Mouse (Mus musculus) cerebellum, adult (tissue): ENCODE results near the gene Rhob.
A peak's percentile ranks its signal among the peaks of the same experiment; 100 is the strongest.

Experiments used
- ATAC-seq: cut with Nextera tagmentation; 2 replicates; pipeline ENCODE4 v1.9.2; 2017; ENCODE audit warnings: mild to moderate bottlenecking, moderate library complexity, mixed read lengths; ENCODE audit not compliant: insufficient number of reproducible peaks, low FRiP score, low TSS enrichment

Gene Rhob

DNA sequence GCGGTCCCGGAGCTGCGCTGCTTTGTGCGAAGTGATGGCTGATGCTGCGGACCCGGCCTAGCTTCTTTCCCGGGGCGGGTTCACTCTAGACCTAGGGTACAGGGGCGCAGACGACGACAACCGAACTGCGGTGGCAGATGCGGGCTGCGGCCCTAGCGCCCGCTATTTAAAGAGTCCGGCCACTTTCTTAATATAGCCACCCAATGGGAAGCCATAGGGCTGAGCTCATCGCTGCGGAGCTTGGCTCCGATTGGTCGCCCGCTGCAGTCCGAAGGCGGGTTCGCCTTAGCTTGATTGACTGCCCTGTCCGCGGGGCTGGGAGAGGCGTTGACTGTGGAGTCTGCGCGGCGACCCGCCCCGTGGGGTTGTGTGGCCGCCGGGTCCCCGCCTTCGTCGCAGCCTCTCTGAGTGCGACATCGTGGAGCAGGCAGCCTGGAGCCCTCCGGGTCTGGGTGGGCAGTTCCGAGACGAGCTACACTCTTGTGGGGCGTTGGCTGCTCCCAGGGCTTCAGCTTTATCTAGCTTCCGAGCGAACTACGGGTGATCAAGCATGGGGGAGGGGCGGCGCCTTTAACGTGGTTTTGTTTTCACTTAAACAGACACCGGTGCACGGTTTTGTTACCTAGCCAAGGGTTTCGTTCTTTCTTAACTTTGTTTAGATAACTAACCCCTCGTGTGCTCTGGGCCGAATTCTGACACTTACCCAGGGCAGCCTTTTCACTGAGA lies at the start of gene Rhob:
Gene Rhob (minus strand): TSS at position 139 of the 726 bp plus-strand sequence.
- ATAC-seq = peak; percentile 95

DNA sequence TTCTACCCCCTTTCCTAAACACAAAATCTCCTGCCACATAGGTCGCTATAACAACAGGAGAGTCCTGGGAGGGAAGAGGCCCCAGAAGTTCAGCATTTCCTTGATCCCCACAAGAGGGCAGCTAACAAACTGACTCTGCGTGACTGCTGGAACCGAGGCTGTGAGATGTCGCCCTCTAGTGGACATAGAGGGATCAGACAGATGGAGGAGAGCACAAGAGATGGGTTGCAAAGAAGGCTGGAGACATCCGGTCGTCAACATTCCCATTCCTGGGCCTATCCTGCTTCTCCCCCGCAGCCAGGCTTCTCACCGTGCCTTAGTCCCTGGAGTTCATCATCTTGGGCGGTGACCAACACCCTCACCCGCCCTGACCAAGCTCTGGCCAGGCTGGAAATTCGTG lies 47.5 kb upstream of the Rhob start:
- ATAC-seq = peak; percentile 87

DNA sequence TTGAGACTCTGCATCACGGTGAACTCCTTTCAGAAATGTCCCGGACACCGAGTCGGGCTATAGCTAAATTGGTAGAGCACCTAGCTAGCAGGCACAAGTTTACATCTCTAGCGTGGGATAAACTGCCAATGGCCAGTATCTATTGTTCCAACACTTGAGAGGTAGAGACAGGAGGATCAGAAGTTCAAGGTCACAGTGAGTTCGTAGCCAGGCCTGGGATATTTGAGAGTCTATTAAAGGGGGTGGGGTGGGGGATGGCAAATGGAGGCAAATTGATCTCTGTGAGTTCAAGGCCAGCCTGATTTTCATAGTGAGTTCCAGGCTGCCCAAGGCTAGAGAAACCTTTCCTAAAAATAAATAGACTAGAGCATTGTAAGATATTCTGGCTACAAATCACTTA lies 47.0 kb upstream of the Rhob start:
- no peak for ATAC-seq

DNA sequence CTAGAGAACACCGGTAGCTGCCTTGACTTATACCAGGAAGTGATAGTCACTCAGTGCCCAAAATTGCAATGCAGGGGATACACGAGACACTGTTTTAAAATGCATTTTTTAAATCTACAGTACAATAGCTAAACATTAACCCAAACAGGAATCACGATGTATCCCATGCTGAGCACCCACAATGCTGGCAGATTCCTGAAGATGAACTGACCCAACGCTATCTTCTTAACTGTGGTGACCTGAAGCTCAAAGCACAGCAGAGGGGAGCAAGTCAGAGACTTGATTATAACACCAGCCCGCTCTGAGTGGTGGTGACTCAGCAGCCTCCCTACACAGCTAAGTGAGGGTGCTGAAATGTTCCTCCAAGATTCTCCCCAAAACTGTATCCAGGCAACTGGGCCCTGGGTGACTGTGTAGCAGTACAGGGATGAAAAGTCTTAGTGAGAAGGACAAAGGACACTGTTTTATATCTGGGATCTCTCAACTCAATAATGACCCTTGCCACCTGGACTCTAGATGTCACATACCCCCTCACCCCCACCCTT lies 45.3 kb upstream of the Rhob start:
- ATAC-seq = no peak

DNA sequence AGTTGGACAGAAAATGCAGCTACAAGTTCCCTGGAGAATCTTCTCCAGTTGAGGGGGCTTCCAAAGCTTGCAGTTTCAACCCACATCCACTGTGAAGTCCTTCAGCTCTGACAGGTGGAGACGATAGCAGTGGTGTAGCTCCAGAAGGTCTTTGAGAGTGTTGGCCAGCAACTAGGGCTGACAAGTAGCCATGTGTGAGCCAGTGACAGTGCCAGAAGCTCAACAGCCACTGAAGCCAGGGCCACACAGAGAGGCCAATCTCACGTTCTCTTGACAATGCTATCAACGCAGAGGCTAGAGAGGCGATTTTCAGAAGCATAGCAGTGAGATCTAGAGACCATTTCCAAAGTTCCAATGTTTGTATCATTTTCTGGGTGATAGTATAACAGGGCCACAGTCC lies 42.6 kb upstream of the Rhob start:
- ATAC-seq = no peak

DNA sequence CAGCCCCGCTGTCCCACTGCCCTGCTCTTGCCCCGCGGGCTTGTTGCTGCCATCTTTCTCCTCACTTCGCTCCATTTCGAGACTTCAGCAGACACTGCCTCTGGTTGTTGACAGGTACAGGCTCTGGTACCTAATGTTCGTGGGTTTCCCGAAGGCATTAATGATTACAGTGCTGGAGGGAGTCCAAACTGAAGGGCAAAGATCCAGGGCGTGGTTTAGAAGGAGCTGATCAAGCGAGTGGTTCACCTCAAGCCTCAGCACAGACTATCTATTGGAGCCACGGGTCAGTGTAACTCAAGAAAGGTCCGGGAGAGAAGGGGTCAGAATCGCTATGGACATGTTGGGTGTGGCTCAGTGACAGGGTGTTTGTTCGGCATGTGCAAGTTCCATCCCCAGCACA lies 39.7 kb upstream of the Rhob start:
- ATAC-seq = no peak

DNA sequence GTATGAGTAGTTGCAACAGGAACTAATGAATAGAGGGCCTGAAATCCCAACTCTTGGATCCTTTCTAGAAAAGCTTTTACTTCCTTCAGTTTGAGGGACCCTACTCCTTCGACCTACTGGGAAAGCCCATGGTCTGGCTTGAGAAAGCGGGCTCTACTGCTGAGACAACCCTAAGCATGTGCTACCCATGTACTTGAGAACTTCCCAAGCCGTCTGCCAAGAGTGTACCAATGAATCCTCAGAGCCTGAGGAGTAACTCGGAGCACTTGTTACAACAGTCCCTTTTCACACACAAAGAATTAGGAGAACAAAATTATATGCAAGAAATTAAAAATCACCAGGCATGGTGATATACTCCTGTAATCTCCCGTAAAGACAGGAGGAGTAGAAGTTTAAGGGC lies 37.5 kb upstream of the Rhob start:
- ATAC-seq = no peak

DNA sequence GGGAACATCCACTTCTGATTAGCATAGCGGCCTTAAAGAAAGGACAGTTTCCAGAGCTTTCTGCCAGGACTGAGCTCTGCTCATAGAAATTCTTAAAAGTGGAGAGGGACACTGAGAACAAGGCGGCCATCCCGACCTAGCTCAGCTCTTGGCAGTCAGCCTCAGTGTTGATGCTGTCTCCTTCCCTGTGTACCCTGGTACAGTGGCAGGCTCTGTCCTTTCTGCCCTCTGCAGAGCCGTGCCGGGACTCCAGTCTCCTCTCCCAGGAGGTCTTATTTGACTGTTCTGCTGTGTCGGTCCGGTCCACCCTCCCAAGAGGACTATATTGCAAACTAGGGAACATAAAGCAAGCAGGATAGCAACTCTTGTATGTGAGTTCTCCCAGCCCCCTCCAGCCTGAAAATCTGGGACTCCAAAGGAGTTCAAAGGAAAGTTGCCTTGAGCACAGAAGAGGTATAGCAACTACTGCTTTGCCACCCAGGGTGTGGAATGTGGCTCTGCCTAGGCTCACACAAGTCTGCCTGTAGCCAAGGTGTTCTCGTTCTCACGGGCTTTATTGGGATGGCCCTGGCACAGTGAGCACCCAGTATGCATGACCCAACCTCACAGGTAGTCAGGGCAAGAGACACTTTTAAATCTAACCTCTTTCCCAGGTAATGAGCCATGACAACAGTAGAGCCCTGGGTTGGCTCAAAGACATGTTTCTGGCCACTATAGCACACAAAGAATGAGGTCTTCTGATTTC lies 36.6 kb upstream of the Rhob start:
- ATAC-seq = peak; percentile 15; the same call in 1 of the 2 replicates

DNA sequence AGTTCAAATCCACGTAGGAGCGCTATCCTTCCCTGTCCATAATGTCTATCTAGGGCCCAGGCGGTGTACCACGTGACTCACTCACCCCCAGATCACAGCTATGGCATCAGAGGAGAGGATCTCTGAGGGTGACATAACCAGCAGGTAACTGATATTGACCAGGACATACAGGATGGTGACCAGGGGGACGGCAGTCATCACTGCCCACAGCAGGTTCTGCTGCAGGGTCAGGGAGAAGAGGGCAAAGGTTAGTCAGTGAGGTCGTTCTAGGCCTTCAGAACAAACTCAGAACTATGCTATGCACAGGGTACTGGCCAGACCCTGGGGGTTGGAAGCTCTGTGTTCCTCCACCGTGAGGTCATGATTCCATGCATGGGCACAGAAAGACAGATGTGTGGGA lies 35.8 kb upstream of the Rhob start:
- no peak for ATAC-seq

DNA sequence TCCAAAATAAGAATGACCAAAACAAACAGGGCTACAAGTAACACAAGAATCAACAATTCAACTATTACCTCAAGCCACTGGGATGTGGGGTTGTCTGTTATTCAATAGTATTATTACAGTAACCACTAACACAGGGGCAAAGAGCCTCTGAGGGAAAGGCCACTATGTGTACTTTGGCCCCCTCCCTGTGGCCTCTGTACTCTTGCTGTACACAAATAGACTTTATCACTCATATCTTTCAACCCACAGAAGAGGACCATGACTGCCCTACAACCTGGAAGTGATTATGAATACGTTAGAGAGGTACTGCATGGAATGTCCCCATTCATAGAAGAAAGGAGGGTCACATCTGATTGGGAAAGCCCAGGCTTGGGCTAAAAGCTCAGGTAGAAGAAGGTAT lies 35.1 kb upstream of the Rhob start:
- no peak for ATAC-seq

DNA sequence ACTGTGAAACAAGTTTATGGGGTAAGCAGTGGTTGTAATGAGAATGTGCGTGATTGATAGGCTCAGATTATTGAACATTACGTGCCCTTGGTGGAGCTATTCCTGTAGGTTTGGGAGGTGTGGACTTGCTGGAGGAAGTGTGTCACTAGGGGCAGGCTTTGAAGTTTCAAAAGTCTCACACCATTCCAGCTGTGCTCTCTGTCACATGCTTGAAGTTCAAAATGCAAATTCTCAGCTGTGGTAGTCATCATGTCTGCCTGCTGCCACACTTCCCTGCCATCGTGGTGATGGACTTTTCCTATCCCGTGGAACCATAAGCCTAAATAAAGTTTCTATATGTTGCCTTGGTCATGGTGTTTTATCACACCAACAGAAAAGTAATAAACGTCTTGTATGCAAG lies 28.0 kb upstream of the Rhob start:
- ATAC-seq = no peak

DNA sequence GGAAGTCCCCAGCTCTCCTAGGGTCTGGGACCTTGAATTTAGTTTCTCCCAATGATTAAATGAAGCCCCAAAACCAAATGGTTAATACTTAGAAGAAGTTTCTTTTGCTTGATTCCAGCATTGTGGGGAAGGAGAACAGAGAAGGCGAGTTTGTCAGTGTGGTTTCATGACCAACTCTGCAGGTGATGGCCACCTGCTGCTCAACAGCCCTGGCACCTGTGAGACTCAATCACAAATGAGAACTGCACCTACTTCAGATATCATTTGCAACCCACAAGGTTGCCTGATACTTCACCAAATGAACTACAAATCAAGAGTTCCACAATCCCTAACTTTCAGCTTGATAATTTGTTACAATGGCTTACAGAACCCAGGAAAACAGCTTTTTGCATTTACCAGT lies 27.4 kb upstream of the Rhob start:
- no peak for ATAC-seq

DNA sequence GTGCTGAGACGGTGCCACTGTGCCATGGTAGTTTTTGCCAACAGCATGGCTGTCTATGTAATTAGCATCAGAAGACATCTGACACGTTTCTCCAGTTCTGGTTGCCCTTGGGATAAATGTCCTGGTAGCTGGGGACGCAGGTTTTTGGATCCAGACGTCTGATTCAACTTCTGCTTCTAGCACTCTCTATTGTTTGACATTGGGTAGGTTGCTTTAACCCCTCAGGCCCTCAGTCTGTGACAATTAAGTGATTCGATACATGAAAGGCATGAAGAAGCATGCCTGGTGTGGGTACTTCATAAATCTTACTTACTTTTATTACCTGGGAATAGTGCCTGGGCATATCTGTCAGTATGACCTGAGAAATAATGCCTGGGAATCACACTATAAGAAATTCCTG lies 24.3 kb upstream of the Rhob start:
- ATAC-seq = no peak

DNA sequence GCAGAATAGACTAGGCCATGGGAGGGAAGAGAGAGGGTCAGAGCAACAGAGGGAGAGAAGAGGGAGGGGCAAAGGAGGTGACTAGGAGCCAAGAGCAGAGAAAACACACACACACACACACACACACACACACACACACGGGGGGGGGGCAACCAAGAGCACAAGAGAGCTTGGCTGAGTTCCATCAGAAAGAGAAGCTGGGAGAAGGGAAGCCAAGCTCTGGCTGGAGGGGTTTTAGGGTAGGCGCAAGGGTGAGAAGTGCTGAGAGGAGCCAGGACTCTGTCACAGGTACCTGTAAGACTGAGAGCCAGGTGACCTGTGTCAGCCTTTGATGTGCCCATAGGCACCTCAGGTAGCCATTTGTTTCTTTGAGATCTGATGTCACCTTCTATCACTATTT lies 22.9 kb upstream of the Rhob start:
- ATAC-seq = no peak

DNA sequence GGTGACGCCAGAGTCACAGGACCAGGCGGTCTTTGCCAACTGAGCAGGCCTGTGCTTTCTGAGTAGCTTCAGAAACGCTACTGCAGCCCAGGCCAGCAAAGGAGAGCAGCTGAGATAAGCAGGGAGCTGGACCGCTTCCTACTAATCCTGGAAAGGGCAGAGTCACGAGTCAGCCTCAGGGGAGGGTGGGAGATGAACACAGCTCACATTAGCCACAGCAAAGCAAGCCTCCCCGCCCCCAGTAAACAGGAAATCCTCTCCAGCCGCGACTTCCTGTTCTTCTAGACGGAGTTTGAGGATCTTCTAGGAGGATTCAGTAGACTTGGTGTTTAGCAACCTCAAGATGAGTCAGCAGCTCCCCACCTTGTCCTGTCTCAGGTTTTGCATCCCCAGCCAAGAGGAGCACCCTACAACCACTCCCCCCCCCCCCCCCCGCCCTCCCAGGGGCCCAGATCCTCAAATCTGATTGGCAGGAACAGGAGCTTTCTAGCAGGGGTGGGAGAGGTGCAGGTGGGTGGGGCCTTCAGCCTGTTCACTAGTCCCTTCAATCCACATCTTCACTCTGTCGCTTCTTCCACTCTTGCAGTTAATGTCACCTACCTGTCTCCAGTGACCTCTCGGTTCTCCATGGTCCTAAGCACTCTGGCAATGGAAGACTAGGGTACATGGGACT lies 21.7 kb upstream of the Rhob start:
- ATAC-seq = no peak

DNA sequence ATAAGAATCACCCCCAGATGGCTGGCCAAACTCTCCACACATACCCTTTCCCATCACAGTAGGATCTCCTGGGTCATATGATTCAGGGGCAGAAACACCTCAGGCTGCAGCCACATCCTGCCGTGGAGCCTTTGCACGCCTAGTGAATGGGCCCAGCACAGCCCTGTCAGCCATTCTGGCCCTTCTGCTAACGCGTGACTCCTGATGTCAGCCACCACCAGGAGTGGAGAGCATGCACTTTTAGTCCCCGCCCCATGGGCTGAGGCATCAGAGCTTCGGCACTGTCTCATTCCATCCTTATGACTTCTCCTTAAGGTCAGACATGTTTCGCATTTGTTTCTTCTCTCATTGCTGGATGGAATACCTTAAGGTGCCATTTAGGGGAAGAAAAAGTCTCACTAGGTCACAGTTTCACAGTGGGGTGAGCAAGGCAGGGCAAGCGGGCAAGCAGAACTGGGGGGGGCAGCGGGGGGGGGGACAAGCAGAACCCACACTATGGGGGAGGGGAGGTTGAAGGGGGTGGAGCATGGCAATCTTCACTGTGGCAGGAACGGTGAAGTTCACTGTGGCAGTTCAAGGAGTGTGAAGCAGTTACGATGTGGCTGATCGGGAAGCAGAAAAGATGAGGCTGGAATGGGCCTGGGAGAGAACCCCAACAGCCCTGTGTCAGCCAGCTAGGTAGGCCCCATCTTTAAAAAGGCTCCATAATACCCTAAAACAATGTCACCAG lies 19.8 kb upstream of the Rhob start:
- no peak for ATAC-seq

DNA sequence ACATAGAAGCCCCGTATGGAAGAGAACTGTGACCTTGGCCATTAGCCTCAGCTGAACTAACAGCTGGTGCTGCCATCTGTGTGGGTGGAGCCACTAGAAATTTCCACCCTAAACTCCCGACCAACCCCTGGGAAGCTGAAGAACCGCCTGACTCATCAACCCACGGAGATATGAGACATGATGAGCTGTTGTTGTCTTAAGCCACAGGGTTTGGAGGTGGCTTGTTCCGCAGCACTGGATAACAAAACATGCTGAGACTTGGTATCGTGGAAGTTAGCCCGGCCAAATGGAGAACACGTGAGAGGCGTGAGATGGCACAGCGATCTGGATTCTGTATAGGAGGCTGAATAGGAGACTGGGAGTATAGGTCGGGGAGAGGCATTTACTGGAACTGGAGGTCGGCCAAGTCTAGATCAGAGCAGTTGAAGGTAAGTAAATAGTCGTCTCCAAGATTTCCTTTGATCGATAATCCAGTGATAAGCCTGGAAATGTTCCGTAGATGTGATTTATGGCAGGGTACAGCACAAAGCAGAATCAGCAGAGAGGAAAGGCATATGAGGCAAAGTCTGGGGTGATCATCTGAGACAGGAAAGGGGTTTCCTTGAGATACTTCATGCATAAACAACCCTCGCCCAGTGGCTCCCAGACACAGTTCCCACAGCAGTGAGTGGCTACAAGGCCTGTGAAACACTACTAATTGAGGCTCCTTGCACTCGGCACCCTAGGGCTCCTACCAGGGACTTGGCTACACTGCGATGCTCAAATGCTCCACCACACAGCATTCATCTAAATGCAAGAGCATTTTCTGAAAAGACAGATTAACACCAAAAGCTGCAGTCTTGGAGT lies 11.5 kb upstream of the Rhob start:
- no peak for ATAC-seq

DNA sequence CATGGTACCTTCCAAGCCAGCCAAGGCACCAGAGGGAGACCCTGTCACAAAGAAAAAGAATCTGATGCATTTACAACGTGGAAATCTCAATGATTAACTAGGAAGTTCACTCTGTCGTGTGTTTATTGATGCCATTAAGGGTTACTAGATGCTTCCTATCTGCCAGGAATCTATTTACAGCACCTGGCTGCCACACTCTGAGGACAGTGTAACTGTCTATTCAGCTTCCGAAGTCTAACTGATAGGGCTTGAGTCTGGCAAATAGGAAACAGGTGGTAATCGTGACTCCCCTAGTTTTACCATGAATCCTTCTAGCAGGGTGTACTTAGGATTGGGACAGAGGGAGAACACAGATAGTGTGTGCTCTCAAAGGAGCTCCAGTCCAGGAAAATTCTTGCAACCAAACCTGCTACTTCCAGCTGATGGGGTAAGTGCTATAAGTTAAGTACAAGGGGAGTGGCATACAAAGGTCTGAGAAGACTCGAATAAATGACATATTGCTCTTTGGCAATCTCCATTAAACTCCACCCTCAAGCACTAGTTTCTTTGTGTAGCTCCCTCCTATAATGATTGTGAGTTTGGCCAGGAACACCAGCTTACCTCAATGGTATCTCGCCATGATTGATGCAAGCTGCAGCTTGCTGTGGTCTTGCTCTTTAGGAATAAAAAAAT lies 10.6 kb upstream of the Rhob start:
- no peak for ATAC-seq

DNA sequence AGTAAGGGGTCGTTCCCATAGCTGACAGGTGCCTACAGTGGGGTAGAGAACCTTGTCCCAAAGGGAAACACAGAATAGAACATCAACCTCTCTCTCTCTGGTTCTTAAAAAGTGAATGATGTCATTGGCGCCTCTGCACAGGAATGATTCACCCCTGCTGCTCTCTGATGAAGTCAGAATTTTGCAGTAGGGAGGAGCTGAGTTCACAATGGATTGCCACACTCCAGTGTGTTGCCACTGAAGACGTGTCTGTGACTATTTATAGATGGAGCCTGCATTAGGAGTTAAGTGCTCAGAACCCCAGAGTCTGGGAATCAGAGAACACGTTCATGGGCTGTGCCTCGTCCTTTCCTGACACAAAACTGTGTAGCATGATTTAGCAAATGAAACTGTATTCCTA lies 9.9 kb upstream of the Rhob start:
- no peak for ATAC-seq
